Mouse (Mus musculus) liver, embryonic 14.5 days (tissue): Measurements from ENCODE around the gene Igf1r. TPM values are rescaled to one million over a fixed set of nuclear protein-coding genes. Genes with fewer than 3 reads are reported as not detected.

ENCODE experiments used
- ATAC-seq: fragments of 200-750 bp; cut with Nextera tagmentation; 2 replicates; pipeline ENCODE4 v1.8.0; 2017; ENCODE audit warnings: moderate number of reproducible peaks, mild to moderate bottlenecking, moderate library complexity; ENCODE audit not compliant: insufficient read depth
- DNase-seq, 3 experiments: peaks; one replicate each; pipeline ENCODE4 v3.0.0-alpha.2; 2012 to 2013; ENCODE audit warnings: low read depth in 3 of 3, low spot score in 3 of 3
- H3K27ac ChIP-seq: fragments of 300-500 bp; sonication (generic); 2 replicates; pipeline ENCODE4 v1.5.1; 2014; ENCODE audit warnings: moderate library complexity, mild to moderate bottlenecking, control low read depth, inconsistent platforms
- H3K27me3 ChIP-seq: fragments of 300-500 bp; sonication (generic); 2 replicates; pipeline ENCODE4 v1.6.1; 2014; ENCODE audit warnings: mild to moderate bottlenecking, low read length, moderate library complexity; ENCODE audit not compliant: control insufficient read depth, insufficient read depth
- H3K36me3 ChIP-seq: fragments of 300-500 bp; sonication (generic); replicated peaks from 2 replicates; pipeline ENCODE4 v1.6.1; 2014; ENCODE audit warnings: low read depth; ENCODE audit not compliant: control insufficient read depth, insufficient read depth
- H3K4me1 ChIP-seq, 2 experiments: fragments of 200-500 bp in 1 of 2; fragments of 300-500 bp in 1 of 2; sonication (generic) in 1 of 2; replicated peaks; 2 replicates each; pipeline ENCODE4 v1.6.1; 2012 to 2014; ENCODE audit warnings: antibody characterized with exemption in 1 of 2, inconsistent platforms in 1 of 2, low read length in 1 of 2; ENCODE audit not compliant: control insufficient read depth in 2 of 2, insufficient read depth in 2 of 2
- H3K4me2 ChIP-seq: fragments of 300-500 bp; sonication (generic); 2 replicates; pipeline ENCODE4 v1.6.1; 2014; ENCODE audit warnings: low read depth, mild to moderate bottlenecking, control low read depth, moderate library complexity
- H3K4me3 ChIP-seq, 2 experiments: fragments of 200-500 bp in 1 of 2; fragments of 300-500 bp in 1 of 2; sonication (generic) in 1 of 2; 2 replicates each; pipeline ENCODE4 v1.5.1; 2012 to 2014; ENCODE audit warnings: low read depth in 2 of 2, low read length in 2 of 2, mild to moderate bottlenecking in 2 of 2, control low read depth in 1 of 2, inconsistent platforms in 1 of 2, moderate library complexity in 1 of 2; ENCODE audit not compliant: insufficient read depth in 1 of 2
- H3K9ac ChIP-seq: fragments of 300-500 bp; sonication (generic); replicated peaks from 2 replicates; pipeline ENCODE4 v1.6.1; 2014; ENCODE audit warnings: mild to moderate bottlenecking, control low read depth, moderate library complexity
- H3K9me3 ChIP-seq: fragments of 300-500 bp; sonication (generic); 2 replicates; pipeline ENCODE4 v1.6.1; 2016; ENCODE audit warnings: low read length, mixed read lengths; ENCODE audit not compliant: control insufficient read depth
- CTCF ChIP-seq: IDR thresholded peaks from 2 replicates; pipeline ENCODE4 v1.5.1; 2016; ENCODE audit warnings: antibody characterized with exemption, low read depth, control low read depth
- EP300 ChIP-seq: IDR thresholded peaks from 2 replicates; pipeline ENCODE4 v1.6.1; 2016; ENCODE audit warnings: antibody characterized with exemption, low read depth
- WGBS: fragments of 180-500 bp; shearing (Covaris S2); extraction: QIAGEN DNeasy Blood & Tissue Kit; methylation state at CpG from one replicate; pipeline ENCODE4 v1.1.7; 2014; ENCODE audit not compliant: insufficient replicate concordance; 5-methylcytosine and 5-hydroxymethylcytosine counted together
- polyA plus RNA-seq, 2 experiments: library from polyadenylated mRNA; depleted of rRNA in 1 of 2; stranded (reverse) in 1 of 2; unstranded in 1 of 2; fragments of >200 nt; fragmentation: Nextera tagmentation in 1 of 2; extraction: Ambion mirVana in 1 of 2; gene quantifications; 2 replicates each; pipeline versions ENCODE4 v1.2.1 to v1.2.3; 2012 to 2014

Igf1r gene
- polyA plus RNA-seq, 2 experiments, result 2.3 to 2.5 TPM

GRCm38 (mm10) chr7:68278385-68278784, 325.8 kb downstream of the Igf1r start:
- Histone ChIP-seq H3K27ac (no peak overlapping the region), H3K4me1 (peaks cover 0 to 3% of the 10 kb centered on the region in 2 experiments; a peak in 1 of 4 replicates), H3K9me3 (no peaks in the 10 kb centered on the region), H3K27me3 (no peaks in the 10 kb centered on the region), H3K9ac (no peak overlapping the region), H3K4me2 (no peak overlapping the region), H3K4me3 (no peak overlapping the region), H3K36me3 (no peaks in the 10 kb centered on the region)
- ATAC-seq, result no peak
- 82% methylated on average over 6 of the region's 6 CpGs for WGBS
- DNase-seq, result no peak
- TF ChIP-seq CTCF, result no peak
- no peak for TF ChIP-seq EP300

DNA sequence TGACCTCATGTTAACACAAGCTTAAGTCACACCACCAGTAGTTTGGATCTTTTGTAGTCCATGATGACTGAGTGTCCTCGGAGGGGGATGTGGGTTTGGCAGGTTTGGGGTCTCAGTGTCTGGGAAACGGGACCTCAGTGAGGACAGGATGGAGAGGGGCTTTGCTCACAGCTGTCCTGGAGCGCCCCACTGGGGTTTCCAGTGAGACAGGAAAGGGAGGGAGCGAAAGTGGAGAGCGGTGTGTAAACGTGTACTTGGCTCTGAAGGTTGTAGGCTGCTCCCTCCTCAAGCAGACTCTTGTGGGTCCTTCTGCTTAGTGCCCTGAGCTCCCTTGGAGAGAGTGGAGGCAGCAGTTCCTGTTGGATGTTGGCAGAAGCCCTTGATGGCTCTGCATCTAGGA, 326.3 kb downstream of the Igf1r start:
- ATAC-seq (no peak), DNase-seq (no peak)
- Histone ChIP-seq H3K9me3 (no peaks in the 10 kb centered on the region), H3K27me3 (no peaks in the 10 kb centered on the region), H3K9ac (no peak overlapping the region), H3K4me1 (peaks cover 0 to 3% of the 10 kb centered on the region in 2 experiments; a peak in 1 of 4 replicates), H3K27ac (no peak overlapping the region), H3K4me2 (no peak overlapping the region), H3K4me3 (no peak overlapping the region), H3K36me3 (no peaks in the 10 kb centered on the region)
- 61% methylated on average over 6 of the region's 6 CpGs for WGBS
- TF ChIP-seq CTCF (no peak), EP300 (no peak)

- no peak for DNase-seq
- no peak for ATAC-seq
- H3K27me3 ChIP-seq, result no peaks in the 10 kb centered on the region
- H3K36me3 ChIP-seq, result no peaks in the 10 kb centered on the region
- no peak overlapping the region for H3K9ac ChIP-seq
- H3K27ac ChIP-seq, result no peak overlapping the region
- H3K4me1 ChIP-seq, result peaks cover 0 to 3% of the 10 kb centered on the region in 2 experiments; a peak in 1 of 4 replicates
- no peak overlapping the region for H3K4me3 ChIP-seq
- H3K4me2 ChIP-seq, result no peak overlapping the region
- 66% methylated on average over 7 of the region's 7 CpGs for WGBS
- TF ChIP-seq EP300, result no peak
- TF ChIP-seq CTCF, result no peak
- no peaks in the 10 kb centered on the region for H3K9me3 ChIP-seq
Observed at GRCm38 (mm10) chr7:68279481-68279880, 326.9 kb downstream of the Igf1r start.

DNA sequence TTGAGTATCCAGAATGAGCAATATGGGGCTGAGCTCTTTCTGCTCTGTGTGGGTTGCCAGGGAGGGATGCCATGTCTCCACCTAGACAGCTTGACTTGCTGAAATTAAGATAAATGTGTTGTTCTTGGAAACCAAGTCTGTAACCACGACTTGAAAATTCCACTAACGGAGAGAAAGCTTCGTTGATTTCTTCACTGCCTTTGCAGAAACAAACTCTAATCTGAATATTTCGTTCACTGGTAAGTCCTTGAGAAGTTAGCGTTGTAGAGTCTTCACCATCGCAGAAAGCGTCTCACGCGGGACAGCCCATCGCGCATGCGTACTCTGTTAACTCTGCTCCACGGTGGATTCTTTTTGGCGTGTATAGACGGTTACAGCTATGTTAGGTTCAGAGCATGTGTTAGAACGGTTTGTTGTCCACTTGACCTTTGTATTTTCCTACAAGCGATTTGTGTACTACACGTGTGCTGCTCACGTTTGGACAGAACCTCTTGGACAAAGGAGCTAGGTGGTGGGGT, 327.8 kb downstream of the Igf1r start:
- no peak overlapping the region for H3K27ac ChIP-seq
- ATAC-seq, result no peak

DNA sequence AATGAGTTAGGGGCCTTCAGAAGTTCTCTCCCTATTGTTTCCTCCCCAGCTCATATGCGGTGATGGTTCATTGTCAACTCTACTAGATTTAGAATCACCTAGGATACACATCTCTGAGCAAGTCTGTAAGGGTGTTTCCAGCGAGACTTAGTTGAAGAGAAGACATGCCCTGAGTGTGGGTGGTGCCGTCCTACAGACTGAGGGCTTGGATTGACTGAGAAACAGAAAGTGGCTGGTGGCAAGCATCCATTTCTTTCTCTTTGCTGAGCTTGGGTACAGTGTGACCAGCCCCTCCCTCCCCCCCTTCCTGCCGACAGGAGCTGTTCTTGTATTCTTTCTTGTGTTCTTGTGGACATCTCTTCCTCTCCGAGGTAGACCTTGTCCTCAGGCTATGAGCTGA, 328.7 kb downstream of the Igf1r start:
- TF ChIP-seq EP300, result no peak
- TF ChIP-seq CTCF, result no peak
- H3K4me3 ChIP-seq, result no peak overlapping the region

More for the DNA sequence above, 327.8 kb downstream of the Igf1r start:
- TF ChIP-seq CTCF (no peak), EP300 (no peak)
- Histone ChIP-seq H3K9me3 (no peaks in the 10 kb centered on the region), H3K36me3 (no peaks in the 10 kb centered on the region), H3K4me2 (no peak overlapping the region), H3K27me3 (no peaks in the 10 kb centered on the region), H3K4me1 (peaks cover 0 to 3% of the 10 kb centered on the region in 2 experiments; a peak in 2 of 4 replicates), H3K4me3 (no peak overlapping the region), H3K9ac (no peak overlapping the region)
- 74% methylated on average over 19 of the region's 19 CpGs for WGBS
- no peak for DNase-seq

More for the DNA sequence above, 328.7 kb downstream of the Igf1r start:
- Histone ChIP-seq H3K4me2 (no peak overlapping the region), H3K27me3 (no peaks in the 10 kb centered on the region), H3K4me1 (peaks cover 0 to 9% of the 10 kb centered on the region in 2 experiments; a peak in 2 of 4 replicates), H3K9ac (no peak overlapping the region), H3K36me3 (no peaks in the 10 kb centered on the region), H3K9me3 (no peaks in the 10 kb centered on the region), H3K27ac (no peak overlapping the region)
- 56% methylated on average over 5 of the region's 5 CpGs for WGBS
- ATAC-seq (no peak), DNase-seq (no peak)
